Mouse (Mus musculus) kidney, embryonic 14.5 days (tissue): Measurements from ENCODE around the gene Tmem265. TPM values are rescaled to one million over a fixed set of nuclear protein-coding genes. Genes with fewer than 3 reads are reported as not detected.
A peak's percentile ranks its signal among the peaks of the same experiment; 100 is the strongest.

Experiments used
- ATAC-seq: fragments of 200-750 bp; cut with Nextera tagmentation; 2 replicates; pipeline ENCODE4 v1.8.0; 2017; ENCODE audit warnings: moderate number of reproducible peaks, mild to moderate bottlenecking, moderate TSS enrichment, moderate library complexity; ENCODE audit not compliant: low FRiP score, low TSS enrichment
- H3K27ac ChIP-seq: fragments of 300-500 bp; sonication (generic); 2 replicates; pipeline ENCODE4 v1.5.1; 2014; ENCODE audit warnings: low read depth, mild to moderate bottlenecking, low read length, moderate library complexity, mixed read lengths
- H3K27me3 ChIP-seq: fragments of 300-500 bp; sonication (generic); 2 replicates; pipeline ENCODE4 v1.6.1; 2014; ENCODE audit warnings: mild to moderate bottlenecking, low read length; ENCODE audit not compliant: control insufficient read depth, insufficient read depth
- H3K36me3 ChIP-seq: fragments of 300-500 bp; sonication (generic); 2 replicates; pipeline ENCODE4 v1.6.1; 2014; ENCODE audit warnings: low read length, mixed read lengths; ENCODE audit not compliant: control insufficient read depth, insufficient read depth
- H3K4me1 ChIP-seq: fragments of 300-500 bp; sonication (generic); 2 replicates; pipeline ENCODE4 v1.6.1; 2014; ENCODE audit warnings: low read length, mixed read lengths; ENCODE audit not compliant: control insufficient read depth, insufficient read depth
- H3K4me2 ChIP-seq: fragments of 300-500 bp; sonication (generic); replicated peaks from 2 replicates; pipeline ENCODE4 v1.6.1; 2014; ENCODE audit warnings: low read depth, mild to moderate bottlenecking, low read length
- H3K4me3 ChIP-seq: fragments of 300-500 bp; sonication (generic); 2 replicates; pipeline ENCODE4 v1.5.1; 2014; ENCODE audit warnings: mild to moderate bottlenecking, low read length
- H3K9ac ChIP-seq: fragments of 300-500 bp; sonication (generic); 2 replicates; pipeline ENCODE4 v1.6.1; 2014; ENCODE audit warnings: low read depth, mild to moderate bottlenecking, low read length, moderate library complexity
- H3K9me3 ChIP-seq: fragments of 300-500 bp; sonication (generic); 2 replicates; pipeline ENCODE4 v1.6.1; 2016; ENCODE audit warnings: low read length; ENCODE audit not compliant: control insufficient read depth
- WGBS: fragments of 180-500 bp; shearing (Covaris S2); extraction: QIAGEN DNeasy Blood & Tissue Kit; methylation state at CpG from one replicate; pipeline ENCODE4 v1.1.7; 2014; 5-methylcytosine and 5-hydroxymethylcytosine counted together
- polyA plus RNA-seq: library from polyadenylated mRNA; unstranded; fragments of >200 nt; fragmentation: Nextera tagmentation; extraction: Ambion mirVana; gene quantifications from 2 replicates; pipeline ENCODE4 v1.2.1, GENCODE M21; 2014

Gene Tmem265
- polyA plus RNA-seq, 1 experiment from 2014 or later: 6.3 TPM

DNA sequence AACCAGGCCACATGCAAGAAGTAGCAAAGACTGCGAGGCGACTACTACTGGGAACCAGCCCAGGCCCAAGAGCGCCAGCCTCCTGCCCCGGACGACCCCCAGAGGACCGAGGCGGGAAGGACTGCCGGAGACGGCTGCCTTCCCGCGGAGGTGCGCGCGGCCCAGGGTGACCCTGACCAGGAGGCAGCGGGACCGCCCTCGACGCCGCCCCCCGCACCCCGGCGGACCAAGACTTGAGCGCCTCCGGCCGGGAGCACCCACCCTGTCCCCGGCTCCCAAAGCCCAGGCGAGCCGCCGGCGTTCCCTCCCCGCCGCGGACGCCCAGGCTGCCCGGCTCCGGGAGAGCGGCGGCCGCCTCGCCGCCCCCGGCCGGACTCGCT lies 53.3 kb downstream of the Tmem265 start:
- under 1% methylated on average over 26 of the region's 44 CpGs for WGBS
- Histone ChIP-seq H3K4me1 (peaks cover 14% of the 10 kb centered on the region), H3K4me3 (peak overlapping the region; percentile 99), H3K4me2 (peak overlapping the region; percentile 81), H3K9me3 (0 out of 2 replicates have a peak, but pooled peaks cover 2% of the 10 kb centered on the region), H3K36me3 (peaks cover 32% of the 10 kb centered on the region), H3K27ac (peak overlapping the region; percentile 90), H3K27me3 (no peaks in the 10 kb centered on the region), H3K9ac (peak overlapping the region; percentile 98)
- ATAC-seq: peak; percentile 45

DNA sequence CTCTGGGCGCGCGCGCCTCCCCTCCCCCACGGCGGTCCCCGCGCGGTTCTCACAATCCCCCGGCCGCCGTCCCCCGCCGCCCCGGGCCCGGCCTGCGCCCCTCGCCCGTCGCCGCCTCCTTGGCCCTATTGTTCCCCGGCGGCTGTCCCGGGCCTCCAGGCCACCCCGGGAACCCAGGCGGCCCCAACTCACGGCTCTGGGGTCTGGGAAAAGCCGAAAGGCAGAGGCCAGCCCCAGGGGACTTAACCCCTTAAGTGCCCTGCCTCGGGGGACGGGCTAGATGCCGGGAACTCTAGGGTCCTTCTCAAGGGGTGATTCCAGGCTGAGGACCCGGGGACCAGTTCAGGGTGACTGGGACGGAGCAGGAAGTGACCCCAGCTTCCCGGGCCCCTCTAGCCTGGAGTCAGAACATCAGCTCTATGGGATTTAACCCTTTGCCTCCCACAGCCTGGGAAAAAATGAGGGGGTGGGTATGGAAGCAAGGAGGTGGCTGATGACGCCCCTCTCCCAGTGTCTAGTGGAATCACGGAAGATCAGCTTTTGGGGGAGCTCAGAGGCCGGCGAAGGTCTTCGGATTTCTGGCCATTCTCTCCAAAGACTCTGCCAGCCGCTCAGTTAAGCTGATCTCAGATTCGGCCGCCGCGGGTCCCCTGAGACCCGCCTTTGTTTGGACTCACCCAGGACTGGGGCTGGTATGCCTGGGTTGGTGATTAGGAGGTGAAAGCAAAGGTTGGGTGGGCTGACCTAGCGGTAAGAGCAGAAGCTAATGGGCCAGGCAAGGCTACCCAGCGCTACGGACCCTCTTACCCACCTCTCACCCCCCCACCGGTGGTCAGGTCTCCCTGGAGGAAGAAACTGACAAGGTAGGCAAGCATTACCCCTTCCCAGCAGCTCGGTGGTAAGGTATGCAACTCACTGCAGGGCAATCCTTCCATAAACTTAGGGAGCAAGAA lies 54.0 kb downstream of the Tmem265 start, which contains the start of gene Zfp629:
Gene Zfp629, minus strand, starts transcription at position 907 of the 953 bp plus-strand sequence.
- H3K4me2 ChIP-seq: peak within 1 kb of the TSS; percentile 81
- H3K27me3 ChIP-seq: no peaks in the 10 kb centered on the region
- H3K9me3 ChIP-seq: 0 out of 2 replicates have a peak, but pooled peaks cover 2% of the 10 kb centered on the region
- peak within 1 kb of the TSS; percentile 99 for H3K4me3 ChIP-seq
- H3K36me3 ChIP-seq: peaks cover 26% of the 10 kb centered on the region
- peak within 1 kb of the TSS; percentile 98 for H3K9ac ChIP-seq
- peak; percentile 93 for ATAC-seq
- peaks cover 14% of the 10 kb centered on the region for H3K4me1 ChIP-seq
- H3K27ac ChIP-seq: peak within 1 kb of the TSS; percentile 90
- under 1% methylated on average over 43 of the region's 50 CpGs for WGBS

GRCm38 (mm10) chr7:127616336-127616735 lies 55.1 kb downstream of the Tmem265 start:
- H3K4me3 ChIP-seq: no peak overlapping the region
- peaks cover 14% of the 10 kb centered on the region for H3K36me3 ChIP-seq
- H3K27ac ChIP-seq: no peak overlapping the region
- peaks cover 14% of the 10 kb centered on the region for H3K4me1 ChIP-seq
- H3K9ac ChIP-seq: no peak overlapping the region
- H3K9me3 ChIP-seq: 0 out of 2 replicates have a peak, but pooled peaks cover 2% of the 10 kb centered on the region
- ATAC-seq: no peak
- H3K4me2 ChIP-seq: peak overlapping the region; percentile 81; the same call in 1 of the 2 replicates
- no peaks in the 10 kb centered on the region for H3K27me3 ChIP-seq
- WGBS: 67% methylated on average over 1 of the region's 1 CpGs

Other genes starting within 250 kb of the Tmem265 start
- gene Zfp768, start 215.8 kb upstream of the Tmem265 start, polyA plus RNA-seq: 7.0 and 7.6 TPM in 2 replicates
- 5.7 and 8.4 TPM in 2 replicates for gene Zfp747, start 185.3 kb upstream of the Tmem265 start, polyA plus RNA-seq
- 2.6 and 7.2 TPM in 2 replicates for gene 9130019O22Rik, start 174.2 kb upstream of the Tmem265 start, polyA plus RNA-seq
- 5.5 and 8.0 TPM in 2 replicates for gene E430018J23Rik, start 167.8 kb upstream of the Tmem265 start, polyA plus RNA-seq
- gene Zfp764, start 154.6 kb upstream of the Tmem265 start, polyA plus RNA-seq: 6.8 and 8.8 TPM in 2 replicates
- 26.8 and 27.6 TPM in 2 replicates for gene Zfp688, start 139.3 kb upstream of the Tmem265 start, polyA plus RNA-seq
- gene Zfp689, start 112.2 kb upstream of the Tmem265 start, polyA plus RNA-seq: 6.4 and 10.8 TPM in 2 replicates
- 40.9 and 48.4 TPM in 2 replicates for gene Prr14, start 101.8 kb upstream of the Tmem265 start, polyA plus RNA-seq
- 16.1 and 16.7 TPM in 2 replicates for gene Fbrs, start 82.2 kb upstream of the Tmem265 start, polyA plus RNA-seq
- gene Srcap, start 49.4 kb upstream of the Tmem265 start, polyA plus RNA-seq: 43.0 and 82.3 TPM in 2 replicates
- gene Gm42715, start 41.8 kb upstream of the Tmem265 start, polyA plus RNA-seq: 25.1 and 25.4 TPM in 2 replicates
- gene Phkg2, start 11.9 kb downstream of the Tmem265 start, polyA plus RNA-seq: 37.8 and 39.8 TPM in 2 replicates
- 12.7 and 14.5 TPM in 2 replicates for gene Ccdc189, start 27.2 kb downstream of the Tmem265 start, polyA plus RNA-seq
- gene Rnf40, start 27.4 kb downstream of the Tmem265 start, polyA plus RNA-seq: 25.5 and 41.5 TPM in 2 replicates
- 14.0 and 23.5 TPM in 2 replicates for gene Zfp629, start 54.4 kb downstream of the Tmem265 start, polyA plus RNA-seq
- 65.9 and 79.1 TPM in 2 replicates for gene Bcl7c, start 147.5 kb downstream of the Tmem265 start, polyA plus RNA-seq
- 17.5 and 23.7 TPM in 2 replicates for gene Ctf1, start 151.3 kb downstream of the Tmem265 start, polyA plus RNA-seq
- gene Ctf2, start 170.8 kb downstream of the Tmem265 start, polyA plus RNA-seq: 0.43 and 0.55 TPM in 2 replicates
- 6.2 and 10.0 TPM in 2 replicates for gene Fbxl19, start 183.2 kb downstream of the Tmem265 start, polyA plus RNA-seq
- 12.9 and 19.7 TPM in 2 replicates for gene Orai3, start 208.4 kb downstream of the Tmem265 start, polyA plus RNA-seq
- gene Setd1a, start 215.3 kb downstream of the Tmem265 start, polyA plus RNA-seq: 32.6 and 34.7 TPM in 2 replicates
- gene Gm49388, start 224.2 kb downstream of the Tmem265 start, polyA plus RNA-seq: not detected in 2 replicates
- 18.0 and 18.7 TPM in 2 replicates for gene Hsd3b7, start 239.2 kb downstream of the Tmem265 start, polyA plus RNA-seq